Mouse (Mus musculus) frontal cortex, postnatal 36 days (tissue): ENCODE results near the gene Pde4a.
A peak's percentile ranks its signal among the peaks of the same experiment; 100 is the strongest.
"Not testable (repeated sequence)": the region's sequence is repeated elsewhere in the genome, so short reads cannot be mapped to it uniquely, and the experiment has no call there.

ENCODE experiments used
- DNase-seq, 2 experiments: peaks; one replicate each; pipeline ENCODE4 v3.0.0; 2022; ENCODE audit warnings: low spot score in 2 of 2

Gene Pde4a

DNA sequence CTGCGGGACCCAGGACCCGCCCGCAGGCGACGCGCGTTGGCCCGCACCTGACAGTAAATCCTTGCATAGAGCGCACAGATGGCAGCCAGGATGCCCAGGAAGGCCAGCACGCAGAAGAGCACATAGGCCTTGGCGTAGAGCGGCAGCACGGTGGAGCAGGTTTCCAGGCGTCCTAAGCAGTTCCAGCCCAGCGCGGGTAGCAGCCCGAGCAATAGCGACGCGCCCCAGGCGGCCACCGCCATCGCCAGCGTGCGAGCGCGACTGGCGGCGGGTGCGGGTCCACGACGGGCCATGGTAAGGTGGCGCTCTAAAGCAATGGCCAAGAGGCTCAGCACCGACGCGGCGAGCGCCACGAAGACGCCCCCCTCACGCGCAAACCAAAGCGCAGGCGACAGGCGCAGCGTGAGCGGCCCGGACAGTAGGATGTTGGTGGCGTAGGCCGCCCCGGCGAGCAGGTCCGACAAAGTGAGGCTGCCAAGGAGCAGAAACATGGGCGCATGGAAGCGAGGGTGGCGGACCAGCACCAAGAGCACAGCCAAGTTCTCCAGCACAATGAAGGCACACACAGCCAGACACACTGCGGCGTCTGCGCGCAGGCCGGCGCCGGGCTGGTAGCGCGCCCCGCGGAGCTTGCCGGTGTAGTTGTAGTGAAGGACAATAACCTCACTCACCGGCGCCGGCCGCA lies 79.1 kb downstream of the Pde4a start:
- peak in 1 of 2 experiments; percentile 45 for DNase-seq

DNA sequence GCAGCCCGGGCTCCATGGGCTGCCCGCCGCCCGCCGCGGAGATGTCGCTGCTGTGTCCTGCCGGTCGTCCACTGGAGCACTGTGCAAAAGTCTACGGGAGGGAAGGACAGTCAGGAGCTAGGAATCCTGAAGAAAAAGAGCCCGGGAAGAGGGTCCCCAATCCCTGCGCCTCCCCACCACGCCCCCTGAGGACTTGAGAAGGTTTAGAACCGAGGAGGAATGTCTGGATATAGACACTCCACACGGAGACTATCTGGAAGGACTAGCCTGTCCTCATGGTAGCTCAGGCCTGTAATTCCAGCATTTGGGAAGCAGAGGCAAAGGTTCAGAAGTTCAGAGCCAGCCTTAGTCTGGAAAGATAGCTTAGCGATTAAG lies 79.6 kb downstream of the Pde4a start:
- no peak for DNase-seq

- DNase-seq = no peak
These were observed 80.8 kb downstream of the Pde4a start for GRCm38 (mm10) chr9:21246342-21246741.

- DNase-seq = no peak
These were observed 82.8 kb downstream of the Pde4a start, which contains the start of gene S1pr5 for GRCm38 (mm10) chr9:21248326-21248725. Gene S1pr5 (minus strand): TSS chr9:21248443.

GRCm38 (mm10) chr9:21249629-21250508 lies 84.4 kb downstream of the Pde4a start:
- DNase-seq = no peak

DNA sequence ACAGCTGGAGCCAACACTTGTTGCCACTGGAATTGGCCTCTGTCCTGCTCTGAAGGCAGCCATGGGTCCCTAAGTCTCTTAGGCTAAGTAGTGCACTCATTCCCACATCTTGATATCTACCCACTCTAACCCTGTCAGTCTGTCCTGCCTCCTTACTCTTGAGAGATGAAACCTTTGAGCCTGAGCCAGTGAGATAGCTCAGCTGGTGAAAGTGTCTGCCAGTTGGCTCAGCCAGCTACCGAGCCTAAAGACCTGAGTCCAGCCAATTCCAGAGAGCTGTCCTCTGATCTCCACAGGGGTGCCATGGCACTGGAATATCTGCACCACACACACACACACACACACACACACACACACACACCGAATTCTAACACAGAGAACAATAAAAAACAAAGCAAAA lies 85.0 kb downstream of the Pde4a start:
- no peak for DNase-seq

DNA sequence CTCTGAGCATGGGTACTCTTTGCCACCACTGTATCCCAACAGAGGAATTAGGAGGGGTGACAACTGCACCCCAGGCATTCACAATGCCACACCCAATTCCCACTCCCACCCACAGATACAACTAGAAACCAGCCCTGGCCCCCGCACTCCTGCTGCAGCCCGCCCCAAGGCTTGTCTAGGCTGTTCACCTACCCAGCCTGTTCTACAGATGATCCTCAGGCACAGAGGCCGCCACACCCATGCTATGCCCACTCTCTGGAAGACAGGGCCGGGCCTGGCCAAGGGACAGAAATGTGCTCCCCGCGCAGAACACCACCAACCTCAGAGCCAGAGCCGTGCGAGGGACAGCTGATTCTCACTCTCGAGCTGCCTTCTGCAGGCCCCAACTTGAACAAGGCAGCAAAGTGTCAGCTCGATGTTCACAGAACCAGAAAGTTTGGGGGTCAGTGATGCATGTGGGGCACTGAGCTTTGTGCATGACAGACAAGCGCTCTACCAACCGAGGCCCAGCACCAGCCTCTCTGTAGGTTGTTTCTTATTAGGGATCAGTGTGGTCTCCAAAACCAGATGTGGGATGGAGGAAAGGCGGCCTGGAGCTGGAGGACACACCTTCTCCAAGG lies 85.7 kb downstream of the Pde4a start:
- DNase-seq = no peak

- DNase-seq = no peak
These were observed 89.2 kb downstream of the Pde4a start for GRCm38 (mm10) chr9:21254690-21255089.

- not testable (repeated sequence) for DNase-seq
These were observed 90.8 kb downstream of the Pde4a start for GRCm38 (mm10) chr9:21256349-21256748.

DNA sequence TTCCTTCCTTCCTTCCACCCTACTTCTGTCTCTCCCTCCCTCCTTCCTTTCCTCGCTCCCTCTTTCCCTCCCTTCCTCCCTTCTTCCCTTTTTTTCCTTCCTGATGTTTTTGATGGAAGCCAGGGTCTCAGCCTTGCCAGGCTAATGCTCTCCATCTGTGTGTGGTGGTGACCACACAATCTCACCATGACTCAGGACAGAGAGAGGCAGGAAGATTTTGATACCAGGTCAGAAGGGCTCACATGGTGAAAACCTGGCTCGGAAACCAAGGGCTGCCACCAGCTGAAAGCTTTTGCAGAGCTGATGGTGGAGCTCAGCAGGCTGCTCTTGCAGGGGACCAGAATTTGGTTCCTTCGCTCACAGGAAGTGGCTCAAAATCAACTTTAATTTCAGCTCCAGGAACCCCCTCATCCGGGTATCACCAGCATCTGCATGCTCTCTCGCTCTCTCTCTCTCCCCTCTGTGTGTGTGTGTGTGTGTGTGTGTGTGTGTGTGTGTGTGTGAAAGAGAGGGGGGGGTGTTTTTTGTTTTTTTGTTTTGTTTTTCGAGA lies 95.1 kb downstream of the Pde4a start:
- no peak for DNase-seq

DNA sequence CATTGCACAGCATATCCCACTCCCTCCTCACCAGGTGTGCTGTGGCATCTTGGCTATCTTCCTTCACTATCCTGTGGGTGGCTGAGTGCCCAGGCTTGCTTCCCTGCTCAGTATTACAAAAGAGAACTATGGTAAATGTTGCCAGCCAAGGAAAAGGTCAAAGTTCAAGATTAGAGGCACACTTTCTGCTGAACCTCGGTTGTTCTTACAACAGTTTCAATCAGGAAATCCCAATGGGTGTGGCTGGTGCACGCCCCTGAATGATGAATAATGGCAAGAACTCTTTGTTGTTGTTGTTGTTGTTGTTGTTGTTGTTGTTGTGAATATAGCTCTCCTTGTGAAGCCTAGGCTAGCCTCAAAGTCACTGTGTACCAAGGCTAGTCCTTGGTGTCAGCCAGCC lies 96.3 kb downstream of the Pde4a start:
- DNase-seq = no peak
